Mouse (Mus musculus) ES-E14 (cell line): ENCODE measurements around the gene 1700037C18Rik. TPM values are rescaled to one million over a fixed set of nuclear protein-coding genes. Genes with fewer than 3 reads are reported as not detected.

ENCODE experiments used
- DNase-seq: peaks from one replicate; pipeline ENCODE4 v3.0.0-alpha.2; 2013; ENCODE audit warnings: low read depth, low spot score
- H3K27ac ChIP-seq: 2 replicates; pipeline ENCODE4 v1.5.1; 2012; ENCODE audit warnings: low read depth, mild to moderate bottlenecking, low read length, moderate library complexity, mixed read lengths; ENCODE audit not compliant: poor library complexity, insufficient read depth, severe bottlenecking
- H3K36me3 ChIP-seq: 2 replicates; pipeline ENCODE4 v1.6.1; 2012; ENCODE audit warnings: mild to moderate bottlenecking, low read length, moderate library complexity, mixed read lengths; ENCODE audit not compliant: control insufficient read depth, poor library complexity, insufficient read depth, severe bottlenecking
- H3K4me1 ChIP-seq, 2 experiments: fragments of 150-350 bp in 1 of 2; sonication (generic) in 1 of 2; 2 replicates each; pipeline ENCODE4 v1.6.1; 2012; ENCODE audit warnings: low read length in 2 of 2, mild to moderate bottlenecking in 1 of 2, mixed read lengths in 1 of 2; ENCODE audit not compliant: control insufficient read depth in 2 of 2, insufficient read depth in 2 of 2, poor library complexity in 1 of 2
- H3K4me3 ChIP-seq, 2 experiments: fragments of 150-350 bp in 1 of 2; sonication (generic) in 1 of 2; 2 replicates each; pipeline ENCODE4 v1.5.1; 2012; ENCODE audit warnings: low read length in 2 of 2, low read depth in 1 of 2, mild to moderate bottlenecking in 1 of 2, mixed read lengths in 1 of 2; ENCODE audit not compliant: insufficient read depth in 1 of 2, poor library complexity in 1 of 2, severe bottlenecking in 1 of 2
- H3K9ac ChIP-seq: 2 replicates; pipeline ENCODE4 v1.6.1; 2012; ENCODE audit warnings: low read depth, mild to moderate bottlenecking, low read length, mixed read lengths; ENCODE audit not compliant: poor library complexity, insufficient read depth, severe bottlenecking
- H3K9me3 ChIP-seq: fragments of 150-350 bp; sonication (generic); 2 replicates; pipeline ENCODE4 v1.6.1; 2012; ENCODE audit warnings: low read depth, mild to moderate bottlenecking, low read length; ENCODE audit not compliant: control insufficient read depth, insufficient read depth
- CHD2 ChIP-seq: IDR thresholded peaks from 2 replicates; pipeline ENCODE4 v1.6.1; 2014; ENCODE audit warnings: mild to moderate bottlenecking, low read depth, low read length, inconsistent platforms
- HCFC1 ChIP-seq: IDR thresholded peaks from 2 replicates; pipeline ENCODE4 v1.6.1; 2012; ENCODE audit warnings: low read length, inconsistent platforms, borderline replicate concordance; ENCODE audit not compliant: insufficient read depth
- MAFK ChIP-seq: IDR thresholded peaks from 2 replicates; pipeline ENCODE4 v1.6.1; 2014; ENCODE audit warnings: mild to moderate bottlenecking, low read depth, low read length, inconsistent platforms; ENCODE audit not compliant: insufficient read depth
- ZC3H11A ChIP-seq: IDR thresholded peaks from 2 replicates; pipeline ENCODE4 v1.6.1; 2012; ENCODE audit warnings: low read depth, mild to moderate bottlenecking, inconsistent platforms, low read length, borderline replicate concordance
- ZNF384 ChIP-seq: IDR thresholded peaks from 2 replicates; pipeline ENCODE4 v1.6.1; 2012; ENCODE audit warnings: low read depth, low read length, inconsistent platforms
- in situ Hi-C, 2 experiments: fragments of 600-800 bp; cut with MboI; formaldehyde crosslinking; loops; one replicate each; pipeline ENCODE4 v1.15.1; 2025; ENCODE audit warnings: low sequenced_read_pairs in 2 of 2, inconsistent platforms in 1 of 2; ENCODE audit not compliant: unreplicated experiment in 2 of 2
- total RNA-seq: library from RNA; depleted of rRNA; stranded (reverse); fragments of 300-350 nt; gene quantifications from 2 replicates; pipeline ENCODE4 v1.2.3, GENCODE M21; 2012

Gene 1700037C18Rik
- total RNA-seq, 1 experiment: 1.7 TPM

DNA sequence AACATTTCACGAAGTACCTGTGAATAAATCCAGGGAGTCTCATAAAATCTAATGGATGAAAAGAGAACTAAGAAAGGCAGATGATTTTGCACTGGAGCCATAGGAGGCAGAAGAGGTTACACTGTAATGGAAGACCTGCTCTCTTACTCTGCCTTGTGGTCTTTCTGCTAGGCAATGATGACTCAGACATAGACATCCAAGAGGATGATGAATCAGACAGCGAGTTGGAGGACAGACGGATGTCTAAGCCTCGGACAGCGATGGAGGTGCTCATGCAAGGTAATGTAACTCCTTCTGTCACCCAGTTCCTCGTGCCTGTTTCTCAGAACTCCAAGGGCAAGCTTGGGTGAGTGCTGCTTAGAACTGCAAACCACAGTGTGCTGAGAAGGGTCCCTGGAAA, 25.0 kb upstream of the 1700037C18Rik start:
- in situ Hi-C loops: no loop called here
- Histone ChIP-seq H3K9ac (no peak overlapping the region), H3K9me3 (no peaks in the 10 kb centered on the region), H3K4me3 (no peak overlapping the region), H3K4me1 (peaks cover 2% of the 10 kb centered on the region in 2 experiments; a peak in 1 of 4 replicates), H3K36me3 (peaks cover 8% of the 10 kb centered on the region; the same call in 1 of the 2 replicates), H3K27ac (no peak overlapping the region)
- TF ChIP-seq CHD2: no peak
- TF ChIP-seq MAFK: no peak
- TF ChIP-seq ZNF384: no peak
- no peak for TF ChIP-seq ZC3H11A
- TF ChIP-seq HCFC1: no peak
- no peak for DNase-seq

DNA sequence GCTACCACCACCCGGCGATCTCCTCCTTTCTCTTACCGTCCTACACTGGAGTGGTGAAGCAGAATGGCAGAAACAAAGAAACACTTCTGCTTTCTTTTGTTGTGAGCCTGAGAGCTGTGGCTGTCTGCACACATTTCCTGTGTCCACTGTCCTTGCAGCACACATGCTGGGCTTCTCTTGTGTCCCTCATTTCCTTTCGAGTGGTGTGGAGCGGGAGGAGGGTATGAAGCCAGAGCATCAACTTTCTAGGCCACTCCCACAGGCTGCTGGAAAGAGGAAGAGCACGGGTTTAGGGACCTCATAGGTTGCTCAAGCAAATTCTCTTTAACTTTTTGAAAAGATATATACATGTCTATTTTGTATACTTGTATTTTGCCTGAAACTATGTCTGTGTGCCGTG, 20.7 kb upstream of the 1700037C18Rik start:
- in situ Hi-C loops: no loop called here
- no peak overlapping the region for H3K9ac ChIP-seq
- H3K9me3 ChIP-seq: no peaks in the 10 kb centered on the region
- TF ChIP-seq ZC3H11A (no peak), MAFK (no peak), HCFC1 (no peak)
- H3K27ac ChIP-seq: no peak overlapping the region
- peaks cover 2% of the 10 kb centered on the region in 2 experiments; a peak in 1 of 4 replicates for H3K4me1 ChIP-seq
- no peak overlapping the region for H3K4me3 ChIP-seq
- DNase-seq: no peak
- peaks cover 3% of the 10 kb centered on the region; the same call in 1 of the 2 replicates for H3K36me3 ChIP-seq

DNA sequence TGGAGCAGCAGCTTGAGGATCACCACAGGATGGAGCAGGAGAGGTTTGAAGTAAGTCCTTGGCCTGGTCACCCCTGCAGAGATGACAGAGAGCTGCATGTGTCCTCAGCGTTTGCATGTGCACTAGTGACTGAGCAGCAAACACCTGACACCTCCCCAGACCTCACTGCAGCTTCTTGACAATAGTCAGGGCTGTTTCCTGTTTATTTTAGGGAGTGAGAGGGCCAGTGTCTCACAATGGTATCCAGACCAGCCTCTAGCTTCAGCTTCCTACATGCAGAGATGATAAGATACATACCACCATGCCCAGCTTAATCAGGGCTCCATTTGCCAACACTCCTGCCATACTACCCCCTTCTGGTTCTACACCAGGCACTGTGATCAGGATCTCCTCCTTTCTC, 20.1 kb upstream of the 1700037C18Rik start:
- no peak for DNase-seq
- Histone ChIP-seq H3K27ac (no peak overlapping the region), H3K4me3 (no peak overlapping the region), H3K9ac (no peak overlapping the region), H3K36me3 (peaks cover 5% of the 10 kb centered on the region; the same call in 1 of the 2 replicates), H3K4me1 (peaks cover 2% of the 10 kb centered on the region in 2 experiments; a peak in 1 of 4 replicates), H3K9me3 (no peaks in the 10 kb centered on the region)
- in situ Hi-C loops: no loop called here
- no peak for TF ChIP-seq CHD2
- TF ChIP-seq ZC3H11A: no peak
- TF ChIP-seq HCFC1: no peak
- no peak for TF ChIP-seq MAFK
- no peak for TF ChIP-seq ZNF384

DNA sequence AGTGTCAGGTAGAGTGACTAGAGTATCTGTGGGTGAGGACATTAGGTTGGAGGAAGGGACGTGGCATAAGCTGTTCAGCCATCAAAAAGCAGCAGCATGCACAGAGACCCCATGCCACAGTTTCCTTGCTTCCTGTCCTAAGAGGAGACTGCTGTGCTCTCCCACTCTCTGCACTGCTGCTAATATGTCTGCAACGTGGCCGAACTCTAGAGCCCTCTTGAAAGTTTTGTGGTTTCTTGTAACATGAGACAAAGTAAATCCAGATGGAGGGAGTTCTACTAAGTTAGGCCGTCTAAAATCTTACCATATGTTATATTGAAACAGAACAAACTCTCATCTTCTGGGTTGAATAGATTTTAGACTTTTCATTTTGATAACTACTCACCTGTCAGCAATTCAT, 15.5 kb upstream of the 1700037C18Rik start:
- H3K27ac ChIP-seq: no peak overlapping the region

DNA sequence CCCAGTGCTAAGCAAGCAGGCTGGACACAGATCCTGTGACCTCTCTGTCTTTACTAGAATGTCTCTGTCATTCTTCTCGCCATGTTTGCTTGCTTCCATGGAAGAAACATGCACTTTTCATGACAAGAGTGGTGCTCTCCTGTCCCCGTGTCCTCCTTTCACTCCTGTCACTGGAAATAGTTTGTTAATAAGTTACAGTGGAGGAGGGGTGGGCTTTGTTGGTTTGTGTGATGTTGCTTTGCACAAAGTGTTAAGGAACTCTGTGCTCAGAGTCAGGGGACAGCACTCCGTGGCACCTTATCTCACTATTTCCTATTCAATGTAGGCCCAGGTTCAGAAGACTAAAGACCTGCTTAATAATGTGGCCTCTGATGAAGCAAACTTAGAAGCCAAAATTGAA, 15.0 kb upstream of the 1700037C18Rik start:
- Histone ChIP-seq H3K9me3 (no peaks in the 10 kb centered on the region), H3K4me1 (no peaks in the 10 kb centered on the region), H3K27ac (no peak overlapping the region), H3K9ac (no peak overlapping the region), H3K4me3 (no peak overlapping the region), H3K36me3 (peaks cover 5% of the 10 kb centered on the region; the same call in 1 of the 2 replicates)
- no peak for DNase-seq
- in situ Hi-C loops: no loop called here
- no peak for TF ChIP-seq ZC3H11A
- no peak for TF ChIP-seq ZNF384
- no peak for TF ChIP-seq HCFC1
- no peak for TF ChIP-seq MAFK
- no peak for TF ChIP-seq CHD2

More for the DNA sequence above, 15.5 kb upstream of the 1700037C18Rik start:
- DNase-seq: no peak
- Histone ChIP-seq H3K36me3 (peaks cover 5% of the 10 kb centered on the region; the same call in 1 of the 2 replicates), H3K9ac (no peak overlapping the region), H3K9me3 (no peaks in the 10 kb centered on the region), H3K4me3 (no peak overlapping the region), H3K4me1 (no peaks in the 10 kb centered on the region)
- TF ChIP-seq ZC3H11A (no peak), HCFC1 (no peak), CHD2 (no peak), ZNF384 (no peak), MAFK (no peak)
- in situ Hi-C loops: no loop called here
